Mouse (Mus musculus): ENCODE results near the gene Zfp296.

Zfp296 gene

GRCm38 (mm10) chr7:19609641-19610332, 32.7 kb downstream of the Zfp296 start:
- DNase-seq: no peak

GRCm38 (mm10) chr7:19610969-19611368, 33.9 kb downstream of the Zfp296 start:
- DNase-seq: no peak

GRCm38 (mm10) chr7:19615036-19615577, 38.0 kb downstream of the Zfp296 start:
- no peak for DNase-seq

GRCm38 (mm10) chr7:19619004-19619801, 42.1 kb downstream of the Zfp296 start:
- DNase-seq: peak; percentile 84

GRCm38 (mm10) chr7:19620811-19621210, 43.7 kb downstream of the Zfp296 start:
- no peak for DNase-seq

GRCm38 (mm10) chr7:19622241-19622640, 45.2 kb downstream of the Zfp296 start:
- no peak for DNase-seq

GRCm38 (mm10) chr7:19623433-19623832, 46.3 kb downstream of the Zfp296 start:
- DNase-seq: no peak

- no peak for DNase-seq
Measured at GRCm38 (mm10) chr7:19627721-19628120, 50.6 kb downstream of the Zfp296 start.

GRCm38 (mm10) chr7:19628192-19628535, 51.1 kb downstream of the Zfp296 start:
- DNase-seq: no peak

- peak; percentile 98 for DNase-seq
Measured at GRCm38 (mm10) chr7:19628536-19629360, 51.7 kb downstream of the Zfp296 start.

GRCm38 (mm10) chr7:19629361-19629734, 52.3 kb downstream of the Zfp296 start, which contains the start of gene Relb:
TSS of gene Relb (minus strand) at chr7:19629438.
- DNase-seq: peak; percentile 96

Data from lung, postnatal 14 days (tissue).